Mouse (Mus musculus): ENCODE results near the gene Esyt2. TPM values are rescaled to one million over a fixed set of nuclear protein-coding genes. Genes with fewer than 3 reads are reported as not detected.
A peak's percentile ranks its signal among the peaks of the same experiment; 100 is the strongest.

The Esyt2 gene
- polyA plus RNA-seq, 1 experiment from 2014 or later, result 8.3 TPM

DNA sequence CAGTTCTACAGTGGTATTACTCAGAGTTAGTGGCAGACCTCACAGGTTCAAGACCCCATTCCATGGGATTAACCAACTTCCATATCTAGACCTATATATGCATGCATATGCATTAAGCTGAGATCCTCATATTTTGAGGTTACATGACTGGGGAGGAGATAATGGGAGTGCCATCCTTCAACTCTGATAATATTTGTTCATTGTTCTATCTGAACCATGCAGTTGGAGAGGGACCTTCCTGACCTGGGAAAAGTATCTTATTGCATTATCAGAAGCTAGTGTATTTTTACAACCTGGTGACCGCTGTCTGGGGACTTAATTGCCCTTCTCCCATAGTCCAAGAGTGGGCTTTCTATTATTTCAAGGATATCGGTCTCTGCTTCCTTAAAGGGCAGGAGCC lies 27.6 kb downstream of the Esyt2 start:
- H3K4me3 ChIP-seq (replicated peaks), result no peak overlapping the region
- H3K4me2 ChIP-seq, result no peak overlapping the region
- H3K36me3 ChIP-seq, result no peaks in the 10 kb centered on the region
- H3K27me3 ChIP-seq, result no peaks in the 10 kb centered on the region
- peak; percentile 76 for ATAC-seq (ENCODE audit: low read depth)
- DNase-seq, result no peak
- peaks cover 22% of the 10 kb centered on the region for H3K4me1 ChIP-seq (replicated peaks)
- 44% methylated on average over 2 of the region's 2 CpGs for WGBS (ENCODE audit: insufficient replicate concordance)
- no peaks in the 10 kb centered on the region for H3K9me3 ChIP-seq (replicated peaks)
- peak overlapping the region; percentile 22; the same call in 1 of the 2 replicates for H3K9ac ChIP-seq
- no peak overlapping the region for H3K27ac ChIP-seq

GRCm38 (mm10) chr12:116313816-116314215 lies 32.8 kb downstream of the Esyt2 start:
- Histone ChIP-seq H3K4me2 (no peak overlapping the region), H3K27me3 (no peaks in the 10 kb centered on the region), H3K4me3 (replicated peaks) (no peak overlapping the region), H3K27ac (no peak overlapping the region), H3K36me3 (0 out of 2 replicates have a peak, but pooled peaks cover 2% of the 10 kb centered on the region), H3K9me3 (replicated peaks) (no peaks in the 10 kb centered on the region), H3K4me1 (replicated peaks) (peaks cover 28% of the 10 kb centered on the region), H3K9ac (no peak overlapping the region)
- ATAC-seq (ENCODE audit: low read depth) (no peak), DNase-seq (no peak)
- WGBS (ENCODE audit: insufficient replicate concordance), result 39% methylated on average over 1 of the region's 1 CpGs

DNA sequence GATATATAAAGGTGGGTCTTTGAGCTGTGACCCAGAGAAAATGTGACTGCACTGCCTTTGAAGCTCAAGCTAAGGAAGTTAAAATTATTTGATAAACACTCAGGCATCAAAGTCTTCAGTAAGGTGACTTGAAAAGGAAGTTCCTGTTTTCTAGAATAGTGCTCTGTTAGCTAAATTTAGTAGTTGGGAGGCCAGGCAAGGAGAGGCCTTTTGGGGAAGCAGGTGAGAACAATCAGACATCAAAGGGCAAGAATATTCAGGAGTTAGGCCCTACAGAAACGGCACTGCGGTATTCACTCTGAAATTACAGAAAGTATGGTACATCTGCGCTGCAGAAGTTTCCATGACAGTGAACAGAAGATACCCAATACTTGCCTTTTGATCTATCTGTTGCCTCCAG lies 34.5 kb downstream of the Esyt2 start:
- DNase-seq, result no peak
- Histone ChIP-seq H3K4me2 (no peak overlapping the region), H3K36me3 (0 out of 2 replicates have a peak, but pooled peaks cover 3% of the 10 kb centered on the region), H3K27me3 (no peaks in the 10 kb centered on the region), H3K4me1 (replicated peaks) (peaks cover 24% of the 10 kb centered on the region), H3K9me3 (replicated peaks) (no peaks in the 10 kb centered on the region), H3K4me3 (replicated peaks) (no peak overlapping the region), H3K9ac (no peak overlapping the region), H3K27ac (no peak overlapping the region)
- 70% methylated on average over 3 of the region's 3 CpGs for WGBS (ENCODE audit: insufficient replicate concordance)
- no peak for ATAC-seq (ENCODE audit: low read depth)

DNA sequence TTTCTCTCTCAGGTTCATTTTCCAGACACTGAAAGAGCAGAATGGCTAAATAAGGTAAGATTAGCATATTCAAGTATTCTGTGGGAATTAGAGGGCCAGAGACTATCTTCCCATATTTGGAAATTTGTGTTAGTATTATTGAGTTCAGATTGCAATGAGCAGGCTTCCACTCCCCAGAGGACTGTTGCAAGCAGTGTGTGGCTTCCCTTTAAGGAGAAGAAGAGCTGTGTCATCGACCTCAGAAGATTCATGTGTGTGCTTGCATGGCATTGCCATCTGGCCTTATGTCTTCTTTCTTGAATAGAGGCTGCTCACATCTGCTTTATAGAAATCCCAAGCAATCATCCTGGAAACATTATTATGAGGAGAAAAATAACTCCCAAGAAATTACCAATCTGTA lies 36.8 kb downstream of the Esyt2 start:
- no peaks in the 10 kb centered on the region for H3K9me3 ChIP-seq (replicated peaks)
- no peaks in the 10 kb centered on the region for H3K27me3 ChIP-seq
- peaks cover 24% of the 10 kb centered on the region for H3K4me1 ChIP-seq (replicated peaks)
- 40% methylated on average over 1 of the region's 1 CpGs for WGBS (ENCODE audit: insufficient replicate concordance)
- H3K4me2 ChIP-seq, result no peak overlapping the region
- ATAC-seq (ENCODE audit: low read depth) (no peak), DNase-seq (no peak)
- no peak overlapping the region for H3K9ac ChIP-seq
- H3K27ac ChIP-seq, result no peak overlapping the region
- H3K4me3 ChIP-seq (replicated peaks), result no peak overlapping the region
- H3K36me3 ChIP-seq, result peaks cover 14% of the 10 kb centered on the region

DNA sequence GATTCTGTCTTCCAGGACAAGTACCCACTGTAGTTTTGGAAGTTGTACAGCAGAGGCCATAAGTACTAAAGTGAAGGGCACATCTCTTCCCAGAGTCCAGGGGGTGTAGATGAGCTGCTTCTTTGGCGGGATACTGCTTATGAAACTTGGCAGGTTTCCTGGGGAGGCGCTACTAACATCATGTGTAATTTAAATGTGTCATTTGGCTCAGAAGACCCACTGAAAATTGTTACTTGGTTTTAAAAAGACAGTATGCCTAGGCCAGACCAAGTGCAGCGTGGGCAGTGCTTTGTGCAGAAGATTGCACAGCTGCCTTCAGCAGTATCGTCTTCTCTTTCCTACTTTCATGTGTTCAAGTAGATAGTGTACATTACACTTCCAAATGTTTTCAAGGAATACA lies 44.5 kb downstream of the Esyt2 start:
- DNase-seq, result no peak
- Histone ChIP-seq H3K27ac (no peak overlapping the region), H3K4me2 (no peak overlapping the region), H3K27me3 (no peaks in the 10 kb centered on the region), H3K36me3 (peaks cover 43% of the 10 kb centered on the region), H3K4me1 (replicated peaks) (no peaks in the 10 kb centered on the region), H3K9ac (no peak overlapping the region), H3K4me3 (replicated peaks) (no peak overlapping the region), H3K9me3 (replicated peaks) (no peaks in the 10 kb centered on the region)
- no peak for ATAC-seq (ENCODE audit: low read depth)
- WGBS (ENCODE audit: insufficient replicate concordance), result 77% methylated on average over 4 of the region's 4 CpGs

- no peak for DNase-seq
- Histone ChIP-seq H3K27ac (no peak overlapping the region), H3K4me3 (replicated peaks) (no peak overlapping the region), H3K4me2 (no peak overlapping the region), H3K9ac (no peak overlapping the region), H3K36me3 (peaks cover 43% of the 10 kb centered on the region), H3K9me3 (replicated peaks) (no peaks in the 10 kb centered on the region), H3K4me1 (replicated peaks) (no peaks in the 10 kb centered on the region), H3K27me3 (no peaks in the 10 kb centered on the region)
- no peak for ATAC-seq (ENCODE audit: low read depth)
- 45% methylated on average over 1 of the region's 1 CpGs for WGBS (ENCODE audit: insufficient replicate concordance)
Measured at GRCm38 (mm10) chr12:116326159-116326558, 45.2 kb downstream of the Esyt2 start.

- Histone ChIP-seq H3K9ac (no peak overlapping the region), H3K4me2 (no peak overlapping the region), H3K27ac (no peak overlapping the region), H3K9me3 (replicated peaks) (no peaks in the 10 kb centered on the region), H3K4me1 (replicated peaks) (no peaks in the 10 kb centered on the region), H3K4me3 (replicated peaks) (no peak overlapping the region), H3K27me3 (no peaks in the 10 kb centered on the region), H3K36me3 (peaks cover 15% of the 10 kb centered on the region; the same call in 1 of the 2 replicates)
- ATAC-seq (ENCODE audit: low read depth) (no peak), DNase-seq (no peak)
- 66% methylated on average over 5 of the region's 5 CpGs for WGBS (ENCODE audit: insufficient replicate concordance)
Measured at GRCm38 (mm10) chr12:116334253-116334652, 53.3 kb downstream of the Esyt2 start.

DNA sequence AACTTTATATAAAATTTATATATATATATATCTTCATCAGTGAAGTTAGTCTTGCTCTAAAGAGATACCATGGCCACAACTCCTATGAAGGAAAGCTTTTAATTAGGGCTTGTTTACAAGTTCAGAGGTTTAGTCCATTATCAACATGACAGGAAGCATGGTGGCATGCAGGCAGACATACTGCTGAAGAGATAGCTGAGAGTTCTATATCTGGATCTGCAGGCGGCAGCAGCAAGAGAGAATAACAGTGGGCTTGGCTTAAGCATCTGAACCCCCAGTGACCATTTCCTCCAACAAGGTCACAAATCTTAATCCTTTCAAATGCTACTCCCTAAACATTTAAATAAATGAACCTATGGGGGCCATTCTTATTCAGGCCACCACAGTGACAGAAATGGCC lies 59.2 kb downstream of the Esyt2 start:
- H3K9me3 ChIP-seq (replicated peaks), result no peaks in the 10 kb centered on the region
- no peaks in the 10 kb centered on the region for H3K4me1 ChIP-seq (replicated peaks)
- no peaks in the 10 kb centered on the region for H3K27me3 ChIP-seq
- DNase-seq, result no peak
- H3K9ac ChIP-seq, result no peak overlapping the region
- no peak overlapping the region for H3K4me3 ChIP-seq (replicated peaks)
- no peak overlapping the region for H3K27ac ChIP-seq
- no peak for ATAC-seq (ENCODE audit: low read depth)
- H3K36me3 ChIP-seq, result peaks cover 47% of the 10 kb centered on the region
- whole genome bisulfite sequencing (ENCODE audit: insufficient replicate concordance), result 48% methylated on average over 1 of the region's 1 CpGs
- H3K4me2 ChIP-seq, result no peak overlapping the region

DNA sequence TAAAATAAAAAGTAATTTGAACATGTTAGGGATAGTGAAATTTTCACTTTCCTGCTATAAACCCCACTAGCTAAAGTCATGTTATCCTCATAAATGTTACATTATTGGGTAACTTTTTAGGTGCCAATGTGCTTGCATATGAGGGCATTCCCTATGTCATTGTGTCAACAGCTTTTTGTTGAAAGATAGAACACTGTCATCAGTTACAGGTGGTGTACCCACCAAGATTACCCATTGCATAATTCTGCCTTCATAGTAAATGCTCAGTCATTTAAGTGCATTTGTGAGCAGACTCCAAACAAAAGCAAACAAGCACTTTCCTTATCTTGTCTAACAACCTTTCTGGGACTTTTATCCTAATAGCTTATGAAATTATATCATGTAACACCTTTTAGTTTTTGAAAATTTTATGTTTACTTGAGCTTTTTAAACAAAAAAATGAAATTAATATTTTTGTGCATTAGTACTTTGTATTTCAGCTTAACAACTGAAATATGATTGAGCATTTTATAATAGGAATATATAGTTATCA lies 67.8 kb downstream of the Esyt2 start:
- H3K27ac ChIP-seq, result no peak overlapping the region
- peaks cover 65% of the 10 kb centered on the region for H3K36me3 ChIP-seq
- DNase-seq (no peak), ATAC-seq (ENCODE audit: low read depth) (no peak)
- no peaks in the 10 kb centered on the region for H3K4me1 ChIP-seq (replicated peaks)
- H3K4me2 ChIP-seq, result no peak overlapping the region
- H3K27me3 ChIP-seq, result no peaks in the 10 kb centered on the region
- no peak overlapping the region for H3K4me3 ChIP-seq (replicated peaks)
- no peaks in the 10 kb centered on the region for H3K9me3 ChIP-seq (replicated peaks)
- H3K9ac ChIP-seq, result no peak overlapping the region

DNA sequence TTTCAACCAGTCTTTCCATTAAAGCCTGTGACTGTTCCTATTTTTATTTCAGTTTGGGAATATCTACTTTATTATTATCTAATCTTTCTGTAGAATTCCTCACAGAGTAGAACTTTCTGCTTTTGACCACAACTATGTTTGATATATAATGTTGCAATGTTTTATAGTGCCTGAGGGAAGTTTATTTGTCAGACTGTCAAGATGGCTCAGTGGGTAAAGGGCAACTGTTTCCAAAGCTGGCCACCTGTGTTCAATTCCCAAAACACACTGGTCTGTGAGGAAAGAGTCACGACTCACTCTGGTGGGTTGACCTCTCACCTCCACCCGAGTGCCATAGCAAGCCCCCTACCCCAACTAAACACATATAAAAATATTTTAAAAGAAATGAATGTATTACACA lies 68.4 kb downstream of the Esyt2 start:
- Histone ChIP-seq H3K27me3 (no peaks in the 10 kb centered on the region), H3K4me2 (no peak overlapping the region), H3K9ac (no peak overlapping the region), H3K27ac (no peak overlapping the region), H3K4me1 (replicated peaks) (no peaks in the 10 kb centered on the region), H3K9me3 (replicated peaks) (no peaks in the 10 kb centered on the region), H3K4me3 (replicated peaks) (no peak overlapping the region), H3K36me3 (peaks cover 60% of the 10 kb centered on the region)
- 64% methylated on average over 2 of the region's 2 CpGs for WGBS (ENCODE audit: insufficient replicate concordance)
- ATAC-seq (ENCODE audit: low read depth), result no peak
- no peak for DNase-seq

GRCm38 (mm10) chr12:116351022-116351421 lies 70.0 kb downstream of the Esyt2 start:
- DNase-seq, result no peak
- peaks cover 47% of the 10 kb centered on the region for H3K36me3 ChIP-seq
- H3K9ac ChIP-seq, result no peak overlapping the region
- H3K4me2 ChIP-seq, result no peak overlapping the region
- no peak overlapping the region for H3K27ac ChIP-seq
- no peak for ATAC-seq (ENCODE audit: low read depth)
- H3K9me3 ChIP-seq (replicated peaks), result no peaks in the 10 kb centered on the region
- 84% methylated on average over 4 of the region's 4 CpGs for WGBS (ENCODE audit: insufficient replicate concordance)
- no peaks in the 10 kb centered on the region for H3K27me3 ChIP-seq
- no peaks in the 10 kb centered on the region for H3K4me1 ChIP-seq (replicated peaks)
- H3K4me3 ChIP-seq (replicated peaks), result no peak overlapping the region

DNA sequence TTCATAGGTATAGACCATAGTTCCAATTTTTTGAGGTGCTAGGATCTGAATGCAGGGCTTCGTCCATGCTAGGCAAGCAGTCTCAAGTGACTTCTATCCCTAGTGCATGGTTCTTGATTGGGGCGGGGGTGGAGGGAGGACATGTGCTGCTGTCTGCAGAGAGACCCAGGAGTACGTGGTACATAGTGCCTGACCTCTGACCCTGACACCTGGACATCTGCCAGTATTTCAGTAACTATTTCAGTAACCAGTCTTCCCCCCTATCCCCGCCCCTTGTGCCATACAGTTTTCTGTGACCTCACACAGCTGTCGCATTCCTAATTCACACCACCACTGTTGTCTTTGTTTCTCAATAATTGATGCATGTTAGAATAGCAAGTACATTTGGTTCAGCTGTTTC lies 71.4 kb downstream of the Esyt2 start:
- Histone ChIP-seq H3K9ac (no peak overlapping the region), H3K9me3 (replicated peaks) (no peaks in the 10 kb centered on the region), H3K27me3 (no peaks in the 10 kb centered on the region), H3K4me3 (replicated peaks) (no peak overlapping the region), H3K4me2 (no peak overlapping the region), H3K27ac (no peak overlapping the region), H3K36me3 (peaks cover 42% of the 10 kb centered on the region), H3K4me1 (replicated peaks) (no peaks in the 10 kb centered on the region)
- DNase-seq, result no peak
- peak; percentile 39; the same call in 1 of the 2 replicates for ATAC-seq (ENCODE audit: low read depth)
- WGBS (ENCODE audit: insufficient replicate concordance), result 79% methylated on average over 5 of the region's 5 CpGs

Data from liver, embryonic 13.5 days (tissue).